Mouse (Mus musculus): ENCODE results near the gene Cox17. TPM values are rescaled to one million over a fixed set of nuclear protein-coding genes. Genes with fewer than 3 reads are reported as not detected.

Cox17 gene
- polyA plus RNA-seq, 1 experiment = 256 TPM

GRCm38 (mm10) chr16:38374379-38375140, 27.8 kb downstream of the Cox17 start:
- Histone ChIP-seq H3K27me3 (ENCODE audit: control insufficient read depth, insufficient read depth, low read length) (no peaks in the 10 kb centered on the region), H3K4me1 (ENCODE audit: control insufficient read depth, insufficient read depth, low read length) (no peaks in the 10 kb centered on the region), H3K27ac (ENCODE audit: insufficient read depth, low read length) (no peak overlapping the region), H3K4me3 (replicated peaks; ENCODE audit: insufficient read depth, low read depth, low read length) (no peak overlapping the region)
- TF ChIP-seq CTCF (IDR thresholded peaks at IDR 0.05; ENCODE audit: borderline replicate concordance, insufficient read depth, low read depth, low read length) (no peak), POLR2A (IDR thresholded peaks at IDR 0.05; ENCODE audit: borderline replicate concordance, insufficient read depth, low read length) (no peak)
- 88% methylated on average over 10 of the region's 10 CpGs for WGBS
- no peak for DNase-seq

GRCm38 (mm10) chr16:38375182-38375581, 28.4 kb downstream of the Cox17 start:
- no peak overlapping the region for H3K4me3 ChIP-seq (replicated peaks; ENCODE audit: insufficient read depth, low read depth, low read length)
- no peak overlapping the region for H3K27ac ChIP-seq (ENCODE audit: insufficient read depth, low read length)
- no peaks in the 10 kb centered on the region for H3K4me1 ChIP-seq (ENCODE audit: control insufficient read depth, insufficient read depth, low read length)
- no peaks in the 10 kb centered on the region for H3K27me3 ChIP-seq (ENCODE audit: control insufficient read depth, insufficient read depth, low read length)
- 90% methylated on average over 7 of the region's 7 CpGs for WGBS
- no peak for DNase-seq
- no peak for TF ChIP-seq CTCF (IDR thresholded peaks at IDR 0.05; ENCODE audit: borderline replicate concordance, insufficient read depth, low read depth, low read length)
- no peak for TF ChIP-seq POLR2A (IDR thresholded peaks at IDR 0.05; ENCODE audit: borderline replicate concordance, insufficient read depth, low read length)

GRCm38 (mm10) chr16:38376163-38376840, 29.5 kb downstream of the Cox17 start:
- Histone ChIP-seq H3K27me3 (ENCODE audit: control insufficient read depth, insufficient read depth, low read length) (no peaks in the 10 kb centered on the region), H3K4me3 (replicated peaks; ENCODE audit: insufficient read depth, low read depth, low read length) (peak overlapping the region; percentile 66), H3K4me1 (ENCODE audit: control insufficient read depth, insufficient read depth, low read length) (no peaks in the 10 kb centered on the region), H3K27ac (ENCODE audit: insufficient read depth, low read length) (peak overlapping the region; percentile 16; the same call in 1 of the 2 replicates)
- 6% methylated on average over 17 of the region's 17 CpGs for WGBS
- peak; percentile 66 to 74 for DNase-seq
- TF ChIP-seq POLR2A (IDR thresholded peaks at IDR 0.05; ENCODE audit: borderline replicate concordance, insufficient read depth, low read length) = peak; percentile 52; the same call in 1 of the 2 replicates
- peak; percentile 34; the same call in 1 of the 2 replicates for TF ChIP-seq CTCF (IDR thresholded peaks at IDR 0.05; ENCODE audit: borderline replicate concordance, insufficient read depth, low read depth, low read length)

GRCm38 (mm10) chr16:38376841-38377249, 30.1 kb downstream of the Cox17 start:
- TF ChIP-seq CTCF (IDR thresholded peaks at IDR 0.05; ENCODE audit: borderline replicate concordance, insufficient read depth, low read depth, low read length) (no peak), POLR2A (IDR thresholded peaks at IDR 0.05; ENCODE audit: borderline replicate concordance, insufficient read depth, low read length) (no peak)
- 23% methylated on average over 8 of the region's 8 CpGs for WGBS
- DNase-seq = no peak

GRCm38 (mm10) chr16:38377546-38377945, 30.8 kb downstream of the Cox17 start:
- no peak overlapping the region for H3K4me3 ChIP-seq (replicated peaks; ENCODE audit: insufficient read depth, low read depth, low read length)
- no peaks in the 10 kb centered on the region for H3K4me1 ChIP-seq (ENCODE audit: control insufficient read depth, insufficient read depth, low read length)
- no peak overlapping the region for H3K27ac ChIP-seq (ENCODE audit: insufficient read depth, low read length)
- H3K27me3 ChIP-seq (ENCODE audit: control insufficient read depth, insufficient read depth, low read length) = no peaks in the 10 kb centered on the region
- no peak for TF ChIP-seq CTCF (IDR thresholded peaks at IDR 0.05; ENCODE audit: borderline replicate concordance, insufficient read depth, low read depth, low read length)
- no peak for TF ChIP-seq POLR2A (IDR thresholded peaks at IDR 0.05; ENCODE audit: borderline replicate concordance, insufficient read depth, low read length)
- DNase-seq = no peak
- 58% methylated on average over 6 of the region's 6 CpGs for WGBS

More at GRCm38 (mm10) chr16:38376841-38377249, 30.1 kb downstream of the Cox17 start:
- Histone ChIP-seq H3K27me3 (ENCODE audit: control insufficient read depth, insufficient read depth, low read length) (no peaks in the 10 kb centered on the region), H3K27ac (ENCODE audit: insufficient read depth, low read length) (0 out of 2 replicates have a peak overlapping the region, but pooled peaks have one; percentile 4), H3K4me3 (replicated peaks; ENCODE audit: insufficient read depth, low read depth, low read length) (peak overlapping the region; percentile 66), H3K4me1 (ENCODE audit: control insufficient read depth, insufficient read depth, low read length) (no peaks in the 10 kb centered on the region)

- Histone ChIP-seq H3K27me3 (ENCODE audit: control insufficient read depth, insufficient read depth, low read length) (no peaks in the 10 kb centered on the region), H3K27ac (ENCODE audit: insufficient read depth, low read length) (no peak overlapping the region), H3K4me3 (replicated peaks; ENCODE audit: insufficient read depth, low read depth, low read length) (no peak overlapping the region), H3K4me1 (ENCODE audit: control insufficient read depth, insufficient read depth, low read length) (no peaks in the 10 kb centered on the region)
- 75% methylated on average over 6 of the region's 6 CpGs for WGBS
- DNase-seq = no peak
- TF ChIP-seq POLR2A (IDR thresholded peaks at IDR 0.05; ENCODE audit: borderline replicate concordance, insufficient read depth, low read length) = no peak
Measured at GRCm38 (mm10) chr16:38378591-38378990, 31.8 kb downstream of the Cox17 start.

DNA sequence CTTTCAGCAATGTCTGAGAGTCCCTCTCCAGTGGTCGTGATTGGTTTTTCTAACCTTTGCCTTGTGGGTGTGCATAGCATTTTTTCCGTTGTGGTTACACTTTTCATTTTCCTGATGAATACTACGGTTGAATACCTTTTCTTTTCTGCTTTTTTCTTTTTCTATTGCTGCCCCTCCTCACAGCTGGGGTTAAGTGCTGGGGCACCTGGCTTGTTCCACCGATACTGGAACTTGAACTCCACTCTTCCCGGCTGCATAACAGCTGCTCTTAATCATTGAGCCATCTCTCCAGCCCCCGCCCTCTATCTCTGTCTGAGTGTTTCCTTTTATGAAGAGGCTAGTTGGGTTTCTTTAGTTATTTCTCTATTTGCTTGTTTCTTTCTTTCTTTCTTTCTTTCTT, 32.3 kb downstream of the Cox17 start:
- TF ChIP-seq POLR2A (IDR thresholded peaks at IDR 0.05; ENCODE audit: borderline replicate concordance, insufficient read depth, low read length) (no peak), CTCF (IDR thresholded peaks at IDR 0.05; ENCODE audit: borderline replicate concordance, insufficient read depth, low read depth, low read length) (no peak)
- Histone ChIP-seq H3K4me1 (ENCODE audit: control insufficient read depth, insufficient read depth, low read length) (no peaks in the 10 kb centered on the region), H3K4me3 (replicated peaks; ENCODE audit: insufficient read depth, low read depth, low read length) (no peak overlapping the region), H3K27me3 (ENCODE audit: control insufficient read depth, insufficient read depth, low read length) (no peaks in the 10 kb centered on the region), H3K27ac (ENCODE audit: insufficient read depth, low read length) (no peak overlapping the region)
- DNase-seq = no peak
- 52% methylated on average over 6 of the region's 6 CpGs for WGBS

DNA sequence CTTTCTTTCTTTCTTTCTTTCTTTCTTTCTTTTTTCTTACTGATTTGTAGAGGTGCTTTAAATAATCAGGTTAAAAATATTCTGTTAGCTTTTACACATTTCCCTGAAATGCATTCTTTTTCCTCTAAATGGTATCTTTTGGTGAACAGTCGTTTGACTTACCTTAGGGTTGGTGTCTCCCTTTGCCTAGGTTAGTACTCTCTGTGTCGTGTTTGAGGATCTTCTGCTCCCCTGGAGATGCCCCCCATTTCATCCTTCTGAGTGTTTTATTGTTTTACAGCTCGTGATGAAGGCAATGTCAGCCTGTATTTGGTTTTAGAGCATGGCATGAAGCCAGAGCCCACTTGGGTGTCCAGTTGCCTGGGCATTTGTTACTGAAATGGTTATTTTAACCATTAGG, 32.7 kb downstream of the Cox17 start:
- Histone ChIP-seq H3K27me3 (ENCODE audit: control insufficient read depth, insufficient read depth, low read length) (no peaks in the 10 kb centered on the region), H3K27ac (ENCODE audit: insufficient read depth, low read length) (no peak overlapping the region), H3K4me1 (ENCODE audit: control insufficient read depth, insufficient read depth, low read length) (no peaks in the 10 kb centered on the region), H3K4me3 (replicated peaks; ENCODE audit: insufficient read depth, low read depth, low read length) (no peak overlapping the region)
- 33% methylated on average over 3 of the region's 3 CpGs for WGBS
- no peak for DNase-seq
- no peak for TF ChIP-seq POLR2A (IDR thresholded peaks at IDR 0.05; ENCODE audit: borderline replicate concordance, insufficient read depth, low read length)
- TF ChIP-seq CTCF (IDR thresholded peaks at IDR 0.05; ENCODE audit: borderline replicate concordance, insufficient read depth, low read depth, low read length) = no peak

Measured in cerebellum, adult 2 months (tissue).